Mouse (Mus musculus) MN1 (cell line): ENCODE results near the gene Pkp1.

ENCODE experiments used
- DNase-seq: peaks from one replicate; pipeline ENCODE4 v3.0.0-alpha.2; 2016; ENCODE audit warnings: low spot score

Pkp1 gene

DNA sequence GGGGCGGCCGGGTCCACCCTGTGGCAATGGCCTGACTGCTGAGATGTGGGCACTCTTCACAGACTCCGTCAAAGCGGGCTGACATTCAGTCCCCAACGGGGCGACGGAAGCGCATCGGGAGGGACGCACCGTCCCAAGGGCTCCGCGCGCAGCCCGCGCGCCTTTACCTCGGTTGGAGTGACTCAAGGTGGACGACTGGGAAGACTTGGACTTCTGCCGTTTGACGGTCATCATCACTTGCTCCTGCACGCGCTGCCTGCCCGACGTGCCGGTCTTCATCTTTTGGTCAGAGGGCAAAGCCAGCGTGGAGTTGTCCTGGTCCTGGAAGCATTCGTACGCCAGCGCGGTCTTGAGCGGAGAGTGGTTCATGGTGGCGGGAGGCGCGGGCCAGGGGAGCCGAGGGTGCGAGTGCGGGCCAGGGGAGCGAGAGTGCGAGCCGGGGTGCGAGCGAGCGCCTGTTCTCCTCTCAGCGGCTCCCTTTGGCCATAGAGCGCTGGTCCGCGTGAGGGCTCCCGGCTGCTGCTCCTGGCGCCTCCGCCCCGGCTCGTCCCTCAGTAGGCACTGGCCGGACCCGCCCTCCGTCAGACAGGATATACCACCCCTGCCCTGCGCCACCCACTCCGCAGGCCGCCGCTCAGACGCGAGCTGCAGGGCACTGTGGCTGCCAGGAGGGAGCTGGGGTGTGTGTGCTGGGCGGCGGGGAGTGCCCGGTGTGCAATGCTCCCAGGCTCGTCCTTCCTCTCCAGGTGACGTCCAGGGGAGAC lies at the start of gene Pkp1:
Gene Pkp1 (minus strand): TSS at position 564 of the 764 bp plus-strand sequence.
- DNase-seq = no peak

- DNase-seq = no peak
Measured at GRCm38 (mm10) chr1:135967739-135968138, 48.7 kb upstream of the Pkp1 start.

DNA sequence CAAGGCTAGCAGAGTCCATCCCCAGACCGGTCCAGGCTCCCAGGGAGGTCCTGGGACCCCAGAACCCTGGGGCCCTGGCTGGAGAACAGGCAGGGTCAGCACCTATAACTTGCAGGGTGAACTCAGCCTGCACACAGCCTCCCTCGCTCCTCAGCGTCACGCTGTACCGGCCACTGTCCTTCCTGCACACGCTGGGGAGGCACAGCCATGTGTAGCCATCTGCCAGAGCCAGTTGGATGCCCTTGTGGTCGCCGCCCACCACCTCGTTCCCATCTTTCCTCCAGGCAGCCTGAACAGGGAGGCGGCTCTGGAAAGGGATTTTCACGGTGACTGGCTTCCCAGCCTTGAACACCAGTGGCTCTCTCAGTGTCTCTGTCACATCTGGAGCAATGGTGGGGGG lies 45.6 kb upstream of the Pkp1 start:
- no peak for DNase-seq

DNA sequence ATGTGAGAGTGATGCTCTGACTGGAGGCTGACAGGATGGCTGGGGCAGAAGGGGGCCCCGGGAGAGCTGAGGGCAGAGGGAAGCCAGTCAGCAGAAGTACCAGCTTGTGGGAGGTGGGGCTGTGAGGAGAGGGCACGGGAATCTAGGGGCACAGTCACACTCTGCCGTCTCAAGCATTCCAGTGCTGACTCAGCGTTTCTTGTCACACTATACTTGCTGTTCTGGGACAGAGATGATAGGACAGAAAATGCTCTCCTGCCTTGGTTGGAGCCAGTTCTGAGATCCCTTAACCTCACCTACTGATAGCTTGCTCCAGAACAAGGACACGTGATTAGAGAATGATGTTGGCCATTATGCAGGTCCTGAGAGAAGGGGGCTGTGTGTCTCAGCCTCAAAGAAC lies 44.2 kb upstream of the Pkp1 start:
- DNase-seq = no peak

DNA sequence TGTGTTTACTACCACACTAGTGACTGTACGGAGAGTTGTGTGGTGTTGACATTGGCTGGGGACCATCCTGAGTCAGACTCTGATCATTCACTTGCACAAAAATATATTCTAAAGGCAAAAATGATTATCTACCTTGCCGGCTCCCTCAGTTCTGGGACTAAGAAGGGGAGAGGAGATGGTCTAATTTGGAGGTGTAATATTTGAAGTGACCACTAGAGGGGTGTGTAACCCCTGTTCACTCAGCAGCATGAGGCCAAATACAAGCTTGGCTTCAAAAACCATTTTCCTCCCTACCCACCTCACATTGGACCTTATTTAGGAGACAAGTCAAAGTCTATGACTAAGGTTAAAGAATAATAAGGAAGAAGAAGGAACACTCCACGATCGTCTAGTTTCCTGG lies 39.5 kb upstream of the Pkp1 start:
- peak; percentile 45 for DNase-seq

GRCm38 (mm10) chr1:135948871-135949270 lies 29.9 kb upstream of the Pkp1 start:
- no peak for DNase-seq

- peak; percentile 9 for DNase-seq
Measured at GRCm38 (mm10) chr1:135946247-135946646, 27.2 kb upstream of the Pkp1 start.

GRCm38 (mm10) chr1:135945711-135946110 lies 26.7 kb upstream of the Pkp1 start:
- peak; percentile 47 for DNase-seq

GRCm38 (mm10) chr1:135944526-135945259 lies 25.7 kb upstream of the Pkp1 start:
- peak; percentile 71 for DNase-seq

- no peak for DNase-seq
Measured at GRCm38 (mm10) chr1:135943713-135944112, 24.7 kb upstream of the Pkp1 start.

DNA sequence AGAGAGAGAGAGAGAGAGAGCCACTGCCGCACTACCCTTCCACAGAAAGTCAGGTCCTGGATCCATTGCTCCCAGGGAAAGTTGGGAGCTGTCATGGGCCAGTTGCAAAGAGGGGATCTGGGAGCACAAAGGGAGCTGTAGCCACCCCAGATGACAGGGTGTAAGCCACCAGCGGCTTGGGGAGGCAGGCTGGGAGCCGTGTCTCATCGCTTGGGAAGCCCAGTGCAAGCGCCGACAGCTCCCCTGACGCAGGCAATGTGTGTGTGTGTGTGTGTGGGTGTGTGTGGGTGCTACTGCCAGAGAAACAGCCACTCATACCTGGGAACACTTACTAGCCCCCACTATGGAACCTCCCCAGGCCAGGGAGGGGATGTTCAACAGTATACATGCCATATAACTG lies 23.1 kb upstream of the Pkp1 start:
- no peak for DNase-seq

DNA sequence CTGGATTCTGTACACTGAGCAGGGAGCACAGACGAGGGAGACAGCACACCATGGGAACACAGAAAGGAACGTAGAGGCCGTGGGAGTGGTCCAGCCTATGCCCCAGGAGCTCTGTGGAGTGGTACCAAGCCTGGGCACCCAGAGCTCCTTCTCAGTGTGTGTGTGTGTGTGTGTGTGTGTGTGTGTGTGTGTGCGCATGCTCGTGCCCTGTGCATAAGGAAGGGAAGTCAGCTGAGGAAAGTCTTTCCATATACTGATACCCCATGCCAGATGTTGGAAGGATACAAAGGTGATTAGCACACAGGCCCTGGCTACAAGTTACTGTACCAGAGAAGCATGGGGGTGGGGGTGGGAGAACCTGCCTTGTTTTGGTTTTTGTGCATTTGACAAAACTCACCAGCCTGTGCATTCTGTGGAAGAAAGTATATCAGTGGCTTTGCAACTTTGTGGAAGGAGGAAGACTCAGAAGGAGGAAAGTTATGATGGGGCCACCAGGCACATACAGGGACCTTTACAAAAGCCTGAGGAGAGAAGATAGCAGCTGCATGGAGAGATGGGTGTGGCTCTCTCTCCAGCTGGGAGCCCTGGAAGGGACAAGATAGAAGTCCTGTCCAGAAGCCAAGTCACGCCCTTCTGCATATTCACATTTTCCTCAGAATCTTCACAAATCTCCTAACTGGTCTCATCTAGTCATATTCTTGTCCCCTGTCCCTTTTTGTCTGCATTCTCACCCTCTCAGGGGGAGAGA lies 22.4 kb upstream of the Pkp1 start:
- DNase-seq = no peak

DNA sequence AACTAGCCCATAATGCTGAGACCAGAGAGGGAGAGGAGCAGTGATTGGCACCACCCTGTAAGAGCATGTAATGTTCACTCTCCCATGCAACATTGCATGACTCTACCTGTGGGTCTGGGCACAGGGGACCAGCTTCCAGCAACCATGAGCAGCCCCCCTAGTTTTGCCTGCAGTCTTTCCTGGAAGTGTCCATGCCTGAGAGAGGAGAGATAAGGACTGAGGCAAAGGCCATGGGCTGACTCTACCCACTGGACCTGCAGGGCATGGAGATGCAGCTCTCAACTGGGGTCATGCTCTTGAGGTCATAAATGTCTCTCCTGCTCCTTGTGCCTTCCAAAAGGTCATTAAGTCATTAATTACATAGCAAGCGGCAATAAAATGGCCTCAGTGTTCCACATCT lies 17.1 kb upstream of the Pkp1 start:
- no peak for DNase-seq

DNA sequence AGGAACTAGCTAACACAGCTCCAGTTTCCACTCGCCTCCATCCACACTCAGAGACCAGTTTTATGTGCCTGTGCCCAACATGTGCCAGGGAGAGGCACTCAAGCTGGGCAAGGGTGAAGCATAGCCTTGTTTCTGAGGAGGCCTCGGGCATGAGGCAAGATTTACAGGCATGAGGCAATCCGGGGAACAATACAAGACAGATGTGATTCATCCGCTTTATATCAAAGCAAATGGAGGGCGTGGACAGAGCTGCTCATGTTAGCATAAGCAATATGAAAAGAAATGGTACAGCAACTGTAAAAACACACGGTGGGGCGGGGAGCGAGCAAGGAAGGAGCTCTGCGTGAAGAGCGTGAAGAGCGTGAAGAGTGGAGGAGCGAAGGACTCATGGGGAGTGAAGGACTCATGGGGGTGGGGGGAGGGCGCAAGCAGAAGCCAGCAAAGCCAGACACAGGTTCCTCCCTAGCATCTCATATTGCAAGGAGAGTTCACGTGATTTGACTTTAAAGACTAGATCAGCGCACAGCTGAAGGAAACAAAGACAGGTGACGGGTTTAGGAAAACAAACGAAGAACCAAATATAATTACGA lies 14.8 kb upstream of the Pkp1 start:
- no peak for DNase-seq

- DNase-seq = no peak
Measured at GRCm38 (mm10) chr1:135929876-135930275, 10.9 kb upstream of the Pkp1 start.

- DNase-seq = no peak
Measured at GRCm38 (mm10) chr1:135925848-135926247, 6.8 kb upstream of the Pkp1 start.

- no peak for DNase-seq
Measured at GRCm38 (mm10) chr1:135924377-135924994, 5.5 kb upstream of the Pkp1 start.

- no peak for DNase-seq
Measured at GRCm38 (mm10) chr1:135923229-135923628, 4.2 kb upstream of the Pkp1 start.

- DNase-seq = no peak
Measured at GRCm38 (mm10) chr1:135917206-135917605, 1.8 kb downstream of the Pkp1 start.

DNA sequence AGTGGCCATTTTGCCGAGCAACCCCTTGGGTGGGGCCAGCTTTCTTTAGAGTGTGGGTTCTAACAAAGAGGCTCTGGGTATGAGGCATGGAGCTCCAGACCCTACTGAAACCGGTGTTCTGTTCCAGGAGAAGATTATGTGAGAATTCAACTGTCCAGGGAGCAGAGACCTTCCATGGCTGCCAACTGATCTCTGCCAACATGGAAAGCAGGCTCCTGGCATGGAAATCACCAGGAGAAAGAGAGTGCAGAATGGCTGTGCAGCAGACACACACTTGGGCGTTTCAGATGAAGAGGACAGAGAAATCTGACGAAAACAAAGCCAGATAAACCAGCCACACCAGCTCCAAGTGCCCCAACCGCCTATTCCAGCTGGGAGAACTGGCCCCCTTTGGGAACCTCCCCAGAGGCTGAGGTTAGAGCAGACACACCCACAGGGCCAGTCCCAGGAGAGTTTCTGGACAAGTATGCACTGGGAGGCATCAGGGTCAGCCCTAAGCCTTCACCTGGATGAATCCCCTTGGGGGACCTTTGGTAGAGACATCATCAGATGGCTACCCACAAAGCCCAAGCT lies 2.4 kb downstream of the Pkp1 start:
- no peak for DNase-seq

DNA sequence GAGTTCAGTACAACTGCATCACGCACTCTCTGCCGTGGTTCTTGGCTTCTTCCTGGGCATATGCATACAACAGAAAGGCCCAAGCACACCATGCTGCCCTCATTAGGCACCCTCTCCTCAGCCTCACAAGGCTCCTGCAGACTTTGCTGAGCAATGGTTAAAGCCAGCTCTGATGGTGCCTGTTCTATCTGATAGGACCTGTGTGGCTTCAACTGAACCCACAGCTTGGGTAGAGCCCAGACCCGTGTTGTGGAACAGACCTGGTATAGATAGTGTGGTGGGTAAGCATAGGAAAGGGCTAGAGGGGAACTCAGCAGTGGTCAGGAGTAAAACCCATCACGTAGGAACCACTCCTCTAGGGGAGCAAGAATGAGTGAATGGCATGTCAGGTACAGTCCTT lies 5.3 kb downstream of the Pkp1 start:
- DNase-seq = no peak

DNA sequence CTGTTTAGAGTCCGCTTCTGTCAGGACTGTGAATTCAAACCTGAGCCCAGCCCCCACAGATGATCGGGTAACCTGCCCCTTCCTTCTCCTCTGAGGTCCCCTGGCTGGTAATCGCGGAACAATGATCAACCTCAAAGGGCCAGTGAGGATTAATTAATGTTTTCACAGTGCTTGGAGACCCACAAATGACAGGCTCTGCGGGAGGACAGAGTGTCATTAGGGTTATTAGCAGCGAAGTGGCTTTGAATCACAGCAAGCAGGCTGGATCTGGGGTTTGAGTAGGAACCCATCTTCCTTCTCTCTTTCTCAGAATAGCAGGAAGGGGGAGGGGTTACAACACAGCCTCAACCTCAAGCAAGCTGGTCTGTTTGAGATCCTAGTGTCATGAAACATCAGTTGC lies 9.6 kb downstream of the Pkp1 start:
- DNase-seq = no peak
